Mouse (Mus musculus): ENCODE data around the gene Bclaf1.

GRCm38 (mm10) chr10:20313447-20313846 lies 1.2 kb downstream of the Bclaf1 start:
- TF ChIP-seq POLR2A (IDR thresholded peaks at IDR 0.05; ENCODE audit: borderline replicate concordance, control insufficient read depth, low read depth, low read length) (no peak), CTCF (IDR thresholded peaks at IDR 0.05; ENCODE audit: control insufficient read depth, insufficient read depth, low read length) (no peak)
